Mouse (Mus musculus): ENCODE measurements at regions not wholly inside any gene's neighbourhood (a gene's known extent, or its start where the extent isn't known, plus 50 kb on each side); places are given as distances from the start of the nearest gene placed in this dataset.

DNA sequence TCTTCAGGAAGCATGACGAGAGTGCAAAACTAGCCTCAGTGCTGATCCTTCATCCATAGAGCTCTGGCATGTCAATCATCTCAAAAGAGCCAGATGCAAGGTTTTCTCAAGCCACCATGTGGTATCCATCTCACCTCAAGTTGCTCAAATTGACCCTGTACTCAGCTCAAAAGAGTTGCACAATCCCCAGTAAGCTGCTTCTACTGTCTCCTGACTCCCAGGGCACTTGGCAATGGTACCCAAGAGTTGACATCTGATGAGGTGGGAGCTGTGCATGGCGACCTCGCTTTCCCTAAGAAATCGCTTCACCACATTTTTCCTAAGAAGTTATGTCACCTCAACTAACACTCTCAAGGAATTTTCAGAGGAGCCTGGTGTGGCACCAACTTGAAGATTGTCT lies 369.9 kb downstream of the Gm9195 start:
- ATAC-seq (replicated peaks; ENCODE audit: low FRiP score, low TSS enrichment, poor library complexity, severe bottlenecking): no peak

DNA sequence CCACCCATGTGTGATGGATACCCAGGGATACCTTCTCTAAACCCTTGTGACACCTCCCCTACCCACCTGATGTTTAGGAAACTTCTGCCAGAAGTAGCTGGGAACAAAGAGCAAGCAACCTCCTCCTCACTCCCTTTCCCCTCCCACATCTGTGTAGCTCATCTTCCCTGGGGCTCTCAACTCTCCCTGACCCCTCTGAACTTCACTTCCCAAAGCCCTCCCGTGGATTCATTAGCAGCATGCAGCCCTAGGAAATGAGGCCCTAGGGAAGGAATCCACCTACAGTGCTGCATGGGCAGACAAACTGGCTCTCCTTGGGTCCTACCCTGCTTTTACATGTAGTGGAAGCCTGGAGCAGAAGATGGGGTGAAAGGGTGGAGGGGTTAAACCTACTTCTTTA lies 370.6 kb downstream of the Gm9195 start:
- no peak for ATAC-seq (replicated peaks; ENCODE audit: low FRiP score, low TSS enrichment, poor library complexity, severe bottlenecking)

DNA sequence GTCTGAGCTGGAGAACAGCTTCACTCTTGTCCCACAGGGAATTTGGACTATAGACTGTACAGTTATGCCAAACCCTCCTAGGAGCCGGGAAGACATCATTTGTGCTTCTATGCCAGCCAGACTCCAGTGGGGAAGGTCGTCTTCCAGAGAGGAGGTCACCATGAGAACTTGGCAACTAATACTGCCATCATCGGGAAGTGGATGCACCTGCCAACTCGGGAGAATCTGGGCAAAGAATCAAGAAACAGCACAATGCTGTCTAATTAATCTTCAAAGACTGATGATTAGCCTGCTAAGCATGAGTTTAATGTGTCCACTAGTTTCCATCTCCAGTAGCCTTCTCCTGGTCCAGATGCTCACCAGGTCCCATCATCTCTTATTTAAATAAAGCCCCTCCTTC lies 374.8 kb downstream of the Gm9195 start:
- ATAC-seq (replicated peaks; ENCODE audit: low FRiP score, low TSS enrichment, poor library complexity, severe bottlenecking): no peak

DNA sequence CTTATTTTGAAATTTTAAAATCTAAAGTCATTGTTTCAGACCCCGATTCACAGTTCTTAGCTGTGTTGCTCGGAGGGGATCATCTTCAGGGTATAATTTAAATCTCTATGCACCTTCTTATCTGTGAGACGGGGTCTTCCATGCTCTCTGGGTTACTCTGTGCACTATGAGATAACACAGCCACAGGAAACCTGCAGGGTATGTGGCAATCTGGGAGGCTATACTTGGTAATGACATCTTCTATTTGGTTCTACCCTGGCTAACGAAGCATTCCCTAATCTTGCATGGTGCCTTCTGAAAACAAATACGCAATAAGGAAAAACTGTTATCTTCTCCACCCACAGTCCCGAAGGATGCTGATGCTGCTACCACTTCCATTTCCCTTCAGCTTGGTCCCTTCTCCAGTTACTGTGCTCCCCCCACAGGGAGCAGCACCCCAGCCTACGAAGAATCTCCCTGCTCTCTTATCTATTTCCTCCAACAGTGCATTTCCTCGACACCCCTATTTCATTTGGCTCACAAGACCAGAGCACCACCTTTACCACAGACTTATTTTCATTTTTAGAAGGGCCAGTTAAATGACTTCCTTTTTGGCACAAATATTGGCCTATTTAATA lies 378.2 kb downstream of the Gm9195 start:
- peak; percentile 87 for ATAC-seq (replicated peaks; ENCODE audit: low FRiP score, low TSS enrichment, poor library complexity, severe bottlenecking)

DNA sequence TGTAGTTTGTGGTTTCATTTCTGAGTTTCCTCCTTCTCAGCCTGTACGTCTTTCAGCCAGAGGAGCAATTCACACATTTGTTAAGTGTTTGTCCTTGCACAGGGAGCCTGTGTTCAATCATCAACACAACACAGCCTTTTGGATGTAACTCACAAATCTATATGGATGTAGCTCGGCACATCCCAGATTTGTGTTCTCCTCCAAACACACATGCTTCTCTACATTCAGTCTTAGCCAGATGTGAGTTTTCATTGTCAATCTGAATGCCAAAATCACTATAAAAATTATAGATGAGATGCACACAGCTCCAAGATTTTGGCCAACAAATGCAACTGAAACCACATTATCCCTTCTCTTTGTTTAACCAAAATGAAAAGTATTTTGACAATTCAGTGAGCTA lies 380.9 kb downstream of the Gm9195 start:
- no peak for ATAC-seq (replicated peaks; ENCODE audit: low FRiP score, low TSS enrichment, poor library complexity, severe bottlenecking)

DNA sequence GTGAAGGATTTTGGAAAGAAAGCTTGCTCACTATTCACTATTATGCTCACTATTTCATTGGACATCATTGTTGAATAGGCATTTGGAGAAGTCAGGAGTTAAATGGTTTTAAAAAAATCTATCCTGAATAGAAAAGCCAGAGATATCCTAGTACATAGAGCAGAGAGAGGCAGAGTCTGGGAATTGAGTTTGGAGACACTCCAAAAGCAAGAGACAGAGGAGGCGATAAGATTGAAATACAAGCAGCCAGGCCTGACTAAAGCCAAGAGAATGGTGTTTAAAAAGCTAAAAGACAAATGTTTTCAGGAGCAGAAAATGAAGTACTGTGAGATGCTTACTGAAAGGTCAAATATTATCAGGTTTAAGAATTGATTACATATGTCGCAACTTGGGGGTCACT lies 400.1 kb downstream of the Gm9195 start:
- ATAC-seq (replicated peaks; ENCODE audit: low FRiP score, low TSS enrichment, poor library complexity, severe bottlenecking): no peak

DNA sequence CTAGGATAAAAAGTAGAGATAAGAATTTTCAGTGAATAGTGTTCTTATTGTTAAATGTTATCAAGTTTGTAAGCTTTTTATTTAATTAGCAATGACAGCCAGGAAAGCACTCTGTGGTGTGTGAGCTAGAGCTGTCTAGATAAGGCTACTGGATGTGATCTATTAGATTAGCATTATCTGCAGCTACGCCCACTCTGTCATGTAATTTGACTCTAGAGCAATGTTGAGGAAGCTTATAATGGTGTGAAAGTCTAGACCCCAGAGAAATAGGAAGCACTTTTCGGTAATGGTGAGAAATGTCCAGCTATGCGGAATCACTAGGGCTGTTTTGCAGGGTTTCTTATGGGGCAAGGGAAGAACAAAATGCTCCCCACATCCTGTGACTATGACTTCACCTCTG lies 410.2 kb downstream of the Gm9195 start:
- ATAC-seq (replicated peaks; ENCODE audit: low FRiP score, low TSS enrichment, poor library complexity, severe bottlenecking): no peak

DNA sequence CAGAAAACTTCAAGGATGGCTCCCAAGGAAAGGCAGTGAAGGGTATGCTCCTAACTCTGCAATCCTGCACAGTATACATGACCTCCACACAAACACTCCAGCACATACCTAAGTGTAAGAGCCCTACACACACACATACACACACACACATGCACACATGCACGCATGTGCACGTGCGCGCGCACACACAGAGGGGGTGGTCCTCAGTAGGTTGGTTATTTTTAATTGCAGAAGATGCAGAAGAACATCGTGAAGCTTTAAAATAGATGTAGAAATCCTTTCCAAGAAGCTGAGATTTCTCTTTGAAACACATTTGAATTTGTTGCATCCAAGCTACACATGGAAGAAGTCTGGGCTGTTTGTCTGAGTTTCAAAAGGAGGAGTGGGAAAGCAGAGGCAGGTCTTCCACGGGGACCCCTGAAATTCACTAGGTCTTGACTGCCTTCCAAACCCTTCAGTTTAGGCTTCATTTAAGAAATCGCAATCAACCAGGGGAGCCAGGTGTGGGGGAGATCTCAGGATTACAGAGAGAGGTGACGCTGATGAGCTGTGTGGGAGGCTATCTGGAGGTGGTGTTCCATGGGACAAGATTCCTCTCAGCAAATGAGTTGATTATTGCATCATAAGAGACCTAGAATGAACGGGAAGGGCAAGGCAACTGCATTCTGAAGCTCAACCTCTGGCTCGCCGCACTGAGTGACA lies 427.4 kb downstream of the Gm9195 start:
- ATAC-seq (replicated peaks; ENCODE audit: low FRiP score, low TSS enrichment, poor library complexity, severe bottlenecking): no peak

DNA sequence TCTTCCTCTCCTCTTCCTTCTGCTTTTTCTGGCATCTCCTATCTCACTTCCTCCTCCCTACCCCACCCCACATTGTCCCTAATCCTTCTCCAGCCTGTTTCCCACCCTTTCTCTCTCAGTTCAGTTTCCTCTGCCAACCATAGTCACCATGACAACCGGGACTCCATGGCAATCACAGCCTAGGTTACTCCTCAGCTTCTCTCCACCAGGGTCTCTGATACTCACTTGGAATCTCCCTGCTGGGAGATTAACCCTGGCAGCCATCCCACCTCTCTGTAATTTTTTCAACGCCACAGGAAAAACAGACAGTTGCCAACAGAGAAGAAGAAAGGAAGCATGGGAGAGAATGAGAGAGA lies 448.8 kb downstream of the Gm9195 start:
- no peak for ATAC-seq (replicated peaks; ENCODE audit: low FRiP score, low TSS enrichment, poor library complexity, severe bottlenecking)

DNA sequence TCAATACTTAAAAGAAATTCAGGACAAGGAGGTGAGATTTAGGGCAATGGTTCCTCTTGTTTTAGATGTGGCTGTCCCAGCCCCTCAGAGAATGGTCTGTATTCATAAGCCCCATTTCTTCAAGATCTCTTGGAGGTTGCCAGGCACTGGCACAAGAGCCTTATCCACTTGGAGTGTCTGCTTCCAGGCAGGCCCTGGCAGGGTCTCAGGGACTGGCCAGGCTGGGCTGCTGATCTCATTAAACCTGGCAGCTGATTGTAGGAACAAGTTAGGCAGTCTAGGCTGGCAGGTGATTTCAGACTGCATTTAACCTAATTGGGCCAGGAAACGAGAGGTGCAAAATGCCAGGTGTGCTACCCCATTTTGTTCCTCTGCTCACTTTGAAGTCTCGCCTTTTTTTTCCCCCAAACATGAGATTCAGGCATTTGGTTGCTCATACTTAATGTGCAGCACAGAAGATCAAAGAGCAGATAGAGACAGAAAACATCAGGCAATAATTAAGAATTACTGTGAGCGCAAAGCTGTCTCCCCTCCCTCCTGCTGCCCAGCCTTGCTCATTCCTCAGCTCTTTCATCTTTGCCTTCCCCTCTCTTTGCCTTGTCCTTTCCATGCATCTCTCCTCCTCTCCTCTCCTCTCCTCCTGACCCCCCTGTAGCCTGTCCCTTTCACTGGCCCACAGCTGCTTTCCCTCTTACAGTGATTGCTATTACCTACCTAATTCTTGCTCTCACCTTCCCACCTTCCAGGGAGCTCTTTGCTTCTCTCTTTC lies 449.3 kb downstream of the Gm9195 start:
- no peak for ATAC-seq (replicated peaks; ENCODE audit: low FRiP score, low TSS enrichment, poor library complexity, severe bottlenecking)

DNA sequence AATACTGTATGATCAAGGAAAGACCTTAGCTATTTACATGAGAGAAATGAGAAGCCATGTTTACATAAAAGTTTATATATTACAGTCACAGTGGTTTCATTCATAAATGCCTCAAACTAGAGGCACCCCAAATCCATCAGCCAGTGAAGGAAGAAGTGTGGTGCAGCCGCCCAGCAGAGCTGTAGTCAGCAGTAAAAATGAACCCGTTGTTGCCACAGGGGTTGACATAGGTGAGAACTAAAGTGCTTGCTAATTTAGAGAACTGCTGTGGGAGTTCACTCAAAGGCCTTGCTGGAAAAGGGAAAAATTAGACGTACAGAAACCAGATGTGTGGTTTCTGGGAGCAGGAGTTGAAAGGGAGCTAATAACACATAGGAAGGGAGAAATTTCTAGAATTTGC lies 461.2 kb downstream of the Gm9195 start:
- no peak for ATAC-seq (replicated peaks; ENCODE audit: low FRiP score, low TSS enrichment, poor library complexity, severe bottlenecking)

DNA sequence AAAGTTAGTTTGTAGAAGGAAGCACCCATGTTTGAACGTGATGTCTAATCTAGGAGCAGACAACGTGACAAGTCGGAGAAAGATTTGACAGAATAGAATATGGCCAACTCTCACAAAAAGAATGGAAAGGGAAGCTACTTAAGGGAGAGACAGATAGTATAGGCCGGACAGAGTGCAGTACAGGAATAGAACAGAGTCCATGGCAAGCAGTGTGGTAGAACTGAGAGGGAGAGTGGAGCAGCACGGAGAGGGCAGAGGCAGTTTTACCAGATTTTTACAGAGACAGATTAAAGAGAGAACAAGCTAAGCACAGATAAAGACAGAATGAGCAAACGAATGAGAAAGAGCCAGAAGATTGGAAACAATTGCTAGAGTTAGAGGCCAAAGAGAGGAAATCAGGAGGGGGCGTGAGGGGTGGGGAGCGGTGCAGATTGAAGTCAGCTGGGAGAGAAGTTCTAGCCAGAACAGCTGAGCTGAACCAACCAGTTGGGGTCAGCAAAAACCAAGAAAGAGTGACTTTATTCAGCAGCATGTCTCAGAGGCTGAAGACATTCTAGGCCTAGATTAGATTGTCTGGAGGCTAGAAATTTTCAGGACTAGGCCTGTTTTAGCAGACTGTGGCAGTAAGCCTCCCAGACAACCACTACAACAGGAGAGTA lies 464.1 kb downstream of the Gm9195 start:
- ATAC-seq (replicated peaks; ENCODE audit: low FRiP score, low TSS enrichment, poor library complexity, severe bottlenecking): no peak

DNA sequence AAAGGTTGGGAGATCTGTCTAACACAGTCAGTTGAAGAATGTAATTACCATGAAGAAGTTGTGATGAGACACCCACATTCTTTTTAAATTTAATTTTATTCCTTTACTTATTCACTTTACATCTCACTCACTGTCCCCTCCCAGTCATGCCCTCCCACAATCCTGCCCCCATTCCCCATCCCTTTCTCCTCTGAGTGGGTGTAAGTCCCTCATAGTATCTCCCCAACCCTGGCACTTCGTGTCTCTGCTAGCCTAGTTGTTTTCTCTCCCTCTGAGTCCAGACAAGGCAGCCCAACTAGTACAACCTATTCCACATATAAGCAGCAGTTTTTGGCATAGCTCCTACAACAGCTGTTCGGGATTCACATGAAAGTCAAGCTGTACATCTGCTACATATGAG lies 487.3 kb downstream of the Gm9195 start:
- ATAC-seq (replicated peaks; ENCODE audit: low FRiP score, low TSS enrichment, poor library complexity, severe bottlenecking): no peak

DNA sequence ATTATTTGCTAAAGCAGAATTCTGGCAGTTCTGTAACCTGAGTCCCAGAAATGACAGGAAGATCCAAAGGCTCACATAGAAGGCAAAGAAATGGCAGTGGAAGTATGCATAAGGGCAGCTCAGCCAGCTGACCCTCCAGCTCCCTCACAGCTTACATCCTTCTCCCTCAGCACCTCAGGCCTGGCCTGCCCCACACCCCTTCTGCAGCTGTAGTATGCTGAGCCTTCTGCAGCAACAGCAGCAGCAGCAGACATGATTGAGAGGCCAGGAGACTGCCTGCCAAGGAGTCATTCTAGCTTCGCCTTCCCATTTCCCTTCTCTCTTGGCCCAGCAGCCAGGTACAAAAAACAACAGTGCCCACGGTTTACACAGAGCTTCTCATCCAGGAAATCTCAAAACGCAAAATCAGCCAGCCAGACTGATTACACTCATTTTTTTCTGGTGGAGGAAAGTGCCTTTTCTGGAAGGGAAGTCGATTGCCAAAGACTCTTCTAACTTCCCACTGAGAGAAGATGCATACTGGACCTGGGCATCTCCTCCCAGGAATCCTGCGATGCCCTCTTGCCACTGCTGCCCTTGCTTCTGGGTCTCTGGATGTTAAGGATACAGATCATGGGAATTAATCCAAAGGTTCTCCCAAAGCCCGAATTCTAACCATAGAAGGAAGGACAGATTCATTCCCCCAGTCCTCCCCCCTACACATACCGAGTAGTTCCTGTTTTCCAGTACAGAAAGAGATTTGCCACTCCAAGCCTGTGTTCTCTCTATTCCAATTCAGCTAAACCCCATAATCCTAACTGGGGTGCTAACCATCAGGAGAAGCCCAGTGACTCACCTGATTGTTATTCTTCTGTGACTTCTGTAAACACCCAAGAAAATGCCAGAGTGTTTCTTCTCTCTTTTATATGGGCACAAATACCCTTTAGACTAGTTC lies 489.2 kb downstream of the Gm9195 start:
- ATAC-seq (replicated peaks; ENCODE audit: low FRiP score, low TSS enrichment, poor library complexity, severe bottlenecking): no peak

DNA sequence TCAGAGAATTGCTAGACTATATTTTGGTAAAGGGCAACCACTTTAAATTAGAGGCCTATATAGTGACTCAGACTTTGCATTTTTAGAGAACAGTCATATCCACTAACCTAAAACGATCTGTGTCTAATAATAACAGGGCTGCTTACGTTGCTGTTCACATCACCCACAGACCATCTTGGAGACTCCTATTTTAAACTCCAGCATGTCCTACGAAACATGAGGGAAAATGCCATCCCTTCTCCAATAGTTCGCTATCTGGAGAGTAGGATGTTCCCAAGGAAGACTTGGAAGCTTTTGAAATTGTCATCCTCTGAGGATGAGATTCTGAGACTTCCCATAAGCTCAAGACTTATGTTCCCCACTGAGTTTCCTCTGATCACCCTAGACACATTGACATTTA lies 518.6 kb downstream of the Gm9195 start:
- no peak for ATAC-seq (replicated peaks; ENCODE audit: low FRiP score, low TSS enrichment, poor library complexity, severe bottlenecking)

DNA sequence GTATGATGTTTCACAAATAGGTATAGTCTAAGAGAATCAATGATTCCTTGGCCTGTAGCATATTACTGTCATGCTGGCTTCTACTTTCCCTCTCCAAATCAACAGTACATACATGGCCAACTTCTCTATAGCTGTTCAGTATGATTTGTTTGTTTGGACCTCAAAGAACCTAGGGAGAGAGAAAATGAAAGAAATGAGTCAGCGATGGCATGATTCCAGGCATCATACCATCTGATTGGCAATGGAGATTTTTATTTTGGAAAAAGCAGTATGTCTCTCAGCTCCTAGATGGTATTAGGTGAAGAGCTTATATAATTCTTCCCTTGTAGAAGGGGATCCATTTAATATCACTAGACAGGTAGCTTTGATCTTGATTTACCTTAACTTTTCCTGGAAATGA lies 519.1 kb downstream of the Gm9195 start:
- ATAC-seq (replicated peaks; ENCODE audit: low FRiP score, low TSS enrichment, poor library complexity, severe bottlenecking): no peak

DNA sequence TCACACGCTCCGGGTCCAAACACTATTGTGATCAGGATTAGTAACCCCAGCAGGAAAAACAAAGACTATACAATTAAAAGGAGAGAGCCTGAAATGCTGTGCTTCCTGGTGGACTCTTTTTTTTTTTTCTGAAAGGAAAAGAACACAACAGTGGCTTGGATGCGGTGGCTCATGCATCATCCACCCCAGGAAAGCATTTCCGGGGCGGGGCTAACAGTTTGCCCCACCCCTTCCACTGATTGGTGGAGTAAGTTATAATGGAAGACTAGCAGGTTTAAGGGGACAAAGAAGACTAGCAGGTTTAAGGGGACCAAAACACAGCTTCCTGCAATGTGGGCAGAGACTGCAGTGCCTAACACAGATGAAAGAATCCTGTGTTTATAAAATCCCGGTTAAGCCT lies 524.0 kb downstream of the Gm9195 start:
- ATAC-seq (replicated peaks; ENCODE audit: low FRiP score, low TSS enrichment, poor library complexity, severe bottlenecking): no peak

DNA sequence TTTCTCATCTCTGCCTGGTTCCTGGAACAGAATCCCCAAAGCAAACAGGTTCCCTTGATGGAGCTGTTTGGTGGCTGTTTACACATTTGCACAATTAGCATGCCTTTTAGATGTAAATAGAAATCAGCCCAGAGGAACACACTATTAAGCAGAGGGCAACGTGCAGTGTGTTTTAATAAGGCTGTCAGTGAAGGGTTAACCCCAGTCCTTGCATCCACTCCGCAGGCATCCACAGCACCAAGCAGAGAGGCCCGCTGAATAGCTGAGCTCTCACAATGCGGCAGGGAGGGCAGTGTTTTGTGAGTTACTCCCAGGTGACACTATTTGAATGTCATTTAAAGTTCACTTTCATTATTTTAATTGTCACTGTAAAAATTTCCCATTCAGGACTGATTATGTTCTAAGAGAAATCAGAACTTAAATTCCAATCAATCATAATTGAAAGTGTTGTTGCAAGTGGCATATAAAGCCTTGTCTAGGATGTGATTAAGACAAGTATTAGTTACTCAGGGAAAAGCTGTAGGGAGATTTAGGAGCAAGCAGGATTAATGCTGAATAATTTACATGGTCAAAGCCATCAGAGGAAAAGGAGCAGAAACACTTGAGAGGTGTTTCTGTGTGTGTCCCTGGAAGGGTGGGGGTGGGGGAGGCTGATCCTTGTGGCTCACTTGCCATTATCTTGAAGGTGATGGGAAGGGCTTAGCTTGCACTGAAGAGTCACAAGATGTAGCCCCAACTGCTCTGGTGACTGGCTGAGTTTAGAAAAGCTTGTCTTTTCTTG lies 528.1 kb downstream of the Gm9195 start:
- no peak for ATAC-seq (replicated peaks; ENCODE audit: low FRiP score, low TSS enrichment, poor library complexity, severe bottlenecking)

DNA sequence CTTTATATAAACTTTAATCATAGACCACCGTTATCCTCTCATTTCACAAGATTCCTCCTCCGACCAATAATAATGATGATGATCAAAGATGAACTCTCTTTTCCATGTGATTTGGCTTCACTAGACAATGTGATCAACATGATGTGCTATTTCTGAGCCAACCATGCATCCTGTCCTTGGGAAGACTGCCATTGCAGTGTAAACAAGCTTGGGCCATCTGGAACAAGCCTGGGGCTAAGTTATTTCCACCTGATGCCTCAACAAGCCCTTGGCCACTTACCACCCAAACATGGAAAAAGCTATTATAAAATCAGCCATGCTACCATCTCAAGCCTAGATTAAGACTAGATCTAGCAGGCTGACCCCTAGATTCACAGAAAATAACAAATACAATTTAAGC lies 542.9 kb downstream of the Gm9195 start:
- ATAC-seq (replicated peaks; ENCODE audit: low FRiP score, low TSS enrichment, poor library complexity, severe bottlenecking): no peak

Measured in megakaryocyte-erythroid progenitor cell, adult 5-6 weeks (primary cell).